Mouse (Mus musculus): Measurements from ENCODE around the gene Gal. TPM values are rescaled to one million over a fixed set of nuclear protein-coding genes. Genes with fewer than 3 reads are reported as not detected.

The Gal gene
- total RNA-seq, 2 experiments from 2014 or later: not detected

- ATAC-seq (replicated peaks; ENCODE audit: low FRiP score, poor library complexity, severe bottlenecking): no peak
Observed at GRCm38 (mm10) chr19:3424214-3424613, 9.9 kb upstream of the Gal start.

- no peak for ATAC-seq (replicated peaks; ENCODE audit: low FRiP score, poor library complexity, severe bottlenecking)
Observed at GRCm38 (mm10) chr19:3422981-3423380, 8.6 kb upstream of the Gal start.

GRCm38 (mm10) chr19:3422488-3422887 is 8.1 kb upstream of the Gal start:
- ATAC-seq (replicated peaks; ENCODE audit: low FRiP score, poor library complexity, severe bottlenecking): no peak

GRCm38 (mm10) chr19:3419251-3419650 is 4.9 kb upstream of the Gal start:
- no peak for ATAC-seq (replicated peaks; ENCODE audit: low FRiP score, poor library complexity, severe bottlenecking)

DNA sequence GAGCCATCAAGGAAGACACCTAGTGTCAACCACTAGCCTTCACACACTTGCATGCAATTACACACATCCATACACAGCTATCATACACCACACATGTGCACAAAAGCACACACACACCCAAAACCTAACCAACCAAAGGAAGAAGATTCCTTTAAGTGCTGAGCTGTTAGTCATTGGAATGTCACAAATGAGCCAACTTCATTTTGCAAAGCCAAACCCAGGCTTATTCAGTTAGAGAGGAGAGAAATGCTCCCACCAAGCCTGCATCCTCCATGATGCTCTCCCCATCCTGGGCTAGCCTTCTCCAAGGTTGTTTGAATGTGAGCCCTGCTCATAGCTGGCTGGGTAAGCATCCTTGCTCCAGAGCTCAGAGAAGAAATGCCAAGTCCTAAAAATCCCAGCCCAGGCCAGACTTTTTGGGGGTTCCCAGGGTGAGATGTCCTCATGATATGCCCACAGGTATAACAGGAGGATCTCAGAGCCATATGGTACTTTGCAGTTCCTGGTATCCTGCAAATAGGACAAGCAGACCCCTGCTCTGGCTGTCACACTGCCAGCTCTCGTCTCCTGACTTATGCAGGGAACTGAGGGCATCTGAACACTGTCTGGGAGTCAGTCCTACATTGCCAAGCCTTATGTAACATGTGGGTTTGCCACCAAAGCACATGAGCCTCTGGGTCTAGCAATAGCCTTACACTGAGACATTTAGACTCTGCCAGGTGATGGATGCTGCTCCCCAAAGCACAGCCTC is 8.6 kb downstream of the Gal start:
- no peak for ATAC-seq (replicated peaks; ENCODE audit: low FRiP score, poor library complexity, severe bottlenecking)

- ATAC-seq (replicated peaks; ENCODE audit: low FRiP score, poor library complexity, severe bottlenecking): no peak
Observed at GRCm38 (mm10) chr19:3404030-3404429, 10.3 kb downstream of the Gal start.

DNA sequence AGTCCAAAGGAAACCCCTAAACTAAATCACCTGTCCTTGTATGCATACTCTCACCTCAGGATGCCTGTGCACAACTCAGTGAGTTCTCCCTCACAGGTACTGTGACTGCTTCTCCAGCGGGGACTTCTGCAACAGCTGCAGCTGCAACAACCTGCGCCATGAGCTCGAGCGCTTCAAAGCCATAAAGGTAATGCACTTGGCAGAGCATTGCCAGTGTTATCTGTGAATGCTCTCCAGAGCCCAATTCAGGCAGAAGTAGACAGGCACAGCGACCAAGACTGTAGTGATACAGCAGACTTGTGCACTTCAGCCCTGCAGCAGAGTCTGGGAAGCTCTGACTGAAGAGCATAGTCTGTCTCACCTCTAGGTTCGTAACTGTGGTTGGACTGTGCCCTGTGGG is 12.0 kb downstream of the Gal start:
- ATAC-seq (replicated peaks; ENCODE audit: low FRiP score, poor library complexity, severe bottlenecking): no peak

GRCm38 (mm10) chr19:3401943-3402342 is 12.4 kb downstream of the Gal start:
- ATAC-seq (replicated peaks; ENCODE audit: low FRiP score, poor library complexity, severe bottlenecking): no peak

- ATAC-seq (replicated peaks; ENCODE audit: low FRiP score, poor library complexity, severe bottlenecking): no peak
Observed at GRCm38 (mm10) chr19:3401504-3401903, 12.8 kb downstream of the Gal start.

GRCm38 (mm10) chr19:3400057-3400456 is 14.3 kb downstream of the Gal start:
- ATAC-seq (replicated peaks; ENCODE audit: low FRiP score, poor library complexity, severe bottlenecking): no peak

GRCm38 (mm10) chr19:3394216-3394615 is 20.1 kb downstream of the Gal start:
- no peak for ATAC-seq (replicated peaks; ENCODE audit: low FRiP score, poor library complexity, severe bottlenecking)

DNA sequence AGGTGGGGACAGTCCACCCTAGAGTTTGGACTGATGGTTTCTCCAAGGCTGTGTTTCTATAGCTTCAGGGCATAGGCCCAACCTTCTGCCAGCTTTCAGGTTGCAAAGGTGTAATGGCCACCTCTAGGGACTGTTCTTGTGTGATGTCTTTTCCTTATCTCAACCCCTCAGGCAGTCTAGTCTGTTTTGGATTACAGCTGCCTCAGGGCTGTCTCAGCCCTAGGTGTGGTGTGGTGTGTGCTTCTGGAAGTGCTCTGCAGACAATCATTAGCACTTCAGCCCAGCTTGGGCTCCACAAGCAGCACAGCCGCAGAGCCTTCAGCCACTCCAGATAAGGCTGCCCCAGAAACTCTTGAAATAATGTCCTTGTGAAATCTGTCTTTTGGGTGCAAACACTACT is 22.0 kb downstream of the Gal start:
- ATAC-seq (replicated peaks; ENCODE audit: low FRiP score, poor library complexity, severe bottlenecking): no peak

- ATAC-seq (replicated peaks; ENCODE audit: low FRiP score, poor library complexity, severe bottlenecking): peak; percentile 94
Observed at GRCm38 (mm10) chr19:3389089-3389488, 25.3 kb downstream of the Gal start.

DNA sequence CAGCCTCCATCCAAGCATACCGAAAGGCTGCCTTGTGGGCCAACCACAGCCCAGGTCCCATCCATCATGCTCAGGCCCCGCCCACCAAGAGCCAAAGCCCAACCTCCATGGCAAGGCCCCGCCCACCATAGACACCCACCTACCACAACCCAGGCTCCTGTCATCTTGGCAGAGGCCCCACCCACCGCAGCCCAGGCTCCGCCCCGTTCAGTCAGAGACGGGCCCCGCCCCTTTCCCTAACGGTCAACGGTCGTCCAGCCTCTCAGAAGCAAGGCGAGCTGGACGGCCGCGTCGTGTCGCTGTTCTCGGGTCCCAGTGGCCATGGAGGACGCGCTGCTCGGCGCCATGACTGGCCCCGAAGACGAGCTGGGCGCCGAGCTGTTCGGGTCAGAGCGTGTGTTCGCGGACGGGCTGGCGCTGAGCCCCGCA is 25.7 kb downstream of the Gal start, which contains the start of gene Tesmin:
TSS of gene Tesmin (plus strand) at position 229 of the 429 bp plus-strand sequence.
- peak; percentile 78 for ATAC-seq (replicated peaks; ENCODE audit: low FRiP score, poor library complexity, severe bottlenecking)

- no peak for ATAC-seq (replicated peaks; ENCODE audit: low FRiP score, poor library complexity, severe bottlenecking)
Observed at GRCm38 (mm10) chr19:3388061-3388460, 26.3 kb downstream of the Gal start.

- ATAC-seq (replicated peaks; ENCODE audit: low FRiP score, poor library complexity, severe bottlenecking): no peak
Observed at GRCm38 (mm10) chr19:3378614-3379013, 35.7 kb downstream of the Gal start.

- no peak for ATAC-seq (replicated peaks; ENCODE audit: low FRiP score, poor library complexity, severe bottlenecking)
Observed at GRCm38 (mm10) chr19:3376966-3377715, 37.2 kb downstream of the Gal start.

DNA sequence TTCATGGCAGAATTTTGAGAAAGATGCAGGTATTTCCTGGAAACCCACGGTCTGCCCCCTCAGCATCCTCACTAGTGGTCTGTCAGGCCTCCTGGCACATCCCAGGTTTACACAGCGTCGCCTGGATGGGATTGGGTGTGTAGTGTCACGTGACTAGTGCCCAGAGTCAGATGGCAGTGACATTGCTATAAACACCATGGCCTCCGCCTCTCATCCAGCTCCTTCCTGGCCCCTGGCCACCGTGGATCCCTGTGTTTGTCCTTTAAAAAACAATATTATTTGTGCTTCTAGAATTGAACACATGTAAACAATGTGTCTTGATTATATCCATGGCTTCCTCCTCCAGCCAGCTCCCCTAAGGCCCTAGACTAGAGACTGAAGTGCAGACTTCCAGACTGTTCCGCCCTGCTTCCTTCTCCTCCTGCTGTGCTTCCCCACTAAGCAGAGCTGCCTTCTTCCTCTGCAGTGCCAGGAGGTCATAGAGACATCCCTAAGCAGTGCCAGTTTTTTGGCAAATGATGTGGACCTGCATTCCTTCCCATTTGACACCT is 38.3 kb downstream of the Gal start:
- no peak for ATAC-seq (replicated peaks; ENCODE audit: low FRiP score, poor library complexity, severe bottlenecking)

DNA sequence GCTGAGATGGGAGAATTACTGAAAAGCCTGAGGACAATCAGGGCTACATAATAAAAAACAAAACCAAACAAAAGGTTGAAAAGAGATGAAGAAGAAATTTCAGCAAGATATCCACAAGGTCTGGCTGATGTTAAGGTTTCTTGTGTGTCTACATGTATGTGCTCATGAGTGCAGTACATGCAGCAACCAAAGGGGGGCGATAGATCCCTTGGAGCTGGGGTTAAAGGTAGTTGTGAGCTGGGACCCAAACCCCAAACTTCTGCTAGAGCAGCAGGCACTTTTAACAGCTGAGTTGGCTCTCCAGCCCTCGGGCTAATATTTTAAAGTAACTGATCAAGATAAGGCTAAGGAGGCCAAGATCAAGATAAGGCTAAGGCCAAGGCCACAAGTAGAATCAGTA is 40.3 kb downstream of the Gal start:
- no peak for ATAC-seq (replicated peaks; ENCODE audit: low FRiP score, poor library complexity, severe bottlenecking)

DNA sequence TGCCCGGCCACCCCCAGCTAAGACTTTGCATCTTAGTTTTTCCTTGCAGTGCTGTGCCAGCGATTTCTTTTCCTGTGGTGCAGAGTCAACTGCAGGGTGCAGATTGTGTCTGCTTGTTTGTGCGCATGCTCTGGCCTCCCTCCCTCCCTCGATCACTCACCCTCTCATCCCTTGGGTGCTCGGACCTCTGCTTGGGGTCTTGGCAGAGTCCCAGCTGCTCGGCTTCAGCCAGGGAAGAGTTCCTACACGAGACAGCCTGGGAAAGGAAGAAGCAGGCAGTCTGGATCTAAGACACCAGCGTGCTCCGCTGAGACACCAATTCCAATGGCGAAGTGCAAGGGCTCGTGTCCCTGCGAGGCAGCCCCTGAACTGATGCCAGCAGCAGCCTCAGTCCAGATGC is 41.0 kb downstream of the Gal start:
- no peak for ATAC-seq (replicated peaks; ENCODE audit: low FRiP score, poor library complexity, severe bottlenecking)

DNA sequence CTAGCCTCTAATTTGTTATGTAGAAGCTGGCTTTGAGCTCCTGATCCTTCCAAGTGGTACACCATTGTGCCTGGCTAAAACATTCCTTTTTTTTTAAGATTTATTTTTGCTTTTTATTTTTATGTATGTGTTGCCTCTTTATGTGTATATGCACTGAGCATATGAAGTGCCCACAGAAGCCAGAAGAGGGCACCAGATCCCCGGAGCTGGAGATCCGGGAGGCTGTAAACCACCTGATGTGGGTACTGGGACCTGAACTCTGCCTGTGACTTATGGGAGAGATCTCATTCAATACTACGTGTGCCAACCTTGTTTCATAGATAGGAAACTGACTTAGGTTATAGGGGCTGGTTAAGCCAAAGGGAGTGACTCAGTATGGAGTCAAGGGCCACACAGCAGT is 46.1 kb downstream of the Gal start:
- no peak for ATAC-seq (replicated peaks; ENCODE audit: low FRiP score, poor library complexity, severe bottlenecking)

Measured in erythroblast, adult 5-6 weeks (primary cell).